Mouse (Mus musculus) granulocyte monocyte progenitor cell, adult 5-6 weeks (primary cell): Measurements from ENCODE around the gene Zfp113. TPM values are rescaled to one million over a fixed set of nuclear protein-coding genes. Genes with fewer than 3 reads are reported as not detected.
"Not testable (repeated sequence)": the region's sequence is repeated elsewhere in the genome, so short reads cannot be mapped to it uniquely, and the experiment has no call there.

Experiments
- ATAC-seq: replicated peaks from 2 replicates; pipeline ENCODE4 v1.8.0; 2016; ENCODE audit warnings: mild to moderate bottlenecking, moderate TSS enrichment, inconsistent platforms; ENCODE audit not compliant: poor library complexity, severe bottlenecking
- total RNA-seq, 2 experiments: library from RNA; stranded (forward) in 1 of 2; stranded (reverse) in 1 of 2; fragments of 200-712, 200-1000 nt in 1 of 2; fragments of >200 nt in 1 of 2; fragmentation: Nextera tagmentation in 1 of 2; gene quantifications; 2 replicates each; pipeline ENCODE4 v1.2.3; 2014 to 2017

Zfp113 gene
- total RNA-seq, 2 experiments from 2014 or later = 5.8 to 11.2 TPM

GRCm38 (mm10) chr5:138138585-138138984 is 17.0 kb downstream of the Zfp113 start:
- ATAC-seq = peak; percentile 76

- peak; percentile 83 for ATAC-seq
These were observed 17.5 kb downstream of the Zfp113 start for GRCm38 (mm10) chr5:138137935-138138549.

GRCm38 (mm10) chr5:138137257-138137656 is 18.3 kb downstream of the Zfp113 start:
- no peak for ATAC-seq

- ATAC-seq = no peak
These were observed 23.0 kb downstream of the Zfp113 start for GRCm38 (mm10) chr5:138132425-138133064.

- ATAC-seq = no peak
These were observed 37.5 kb downstream of the Zfp113 start for GRCm38 (mm10) chr5:138118041-138118440.

- ATAC-seq = 0 out of 2 replicates have a peak, but pooled peaks have one; percentile 33
These were observed 38.1 kb downstream of the Zfp113 start for GRCm38 (mm10) chr5:138117199-138118015.

- ATAC-seq = peak; percentile 99
These were observed 39.0 kb downstream of the Zfp113 start, which contains the start of gene Zscan21 for GRCm38 (mm10) chr5:138116255-138117198. Gene Zscan21, plus strand, starts transcription at chr5:138116903.

GRCm38 (mm10) chr5:138109847-138110396 is 45.6 kb downstream of the Zfp113 start:
- not testable (repeated sequence) for ATAC-seq

- ATAC-seq = no peak
These were observed 48.4 kb downstream of the Zfp113 start for GRCm38 (mm10) chr5:138107130-138107529.

GRCm38 (mm10) chr5:138104976-138105375 is 50.6 kb downstream of the Zfp113 start:
- ATAC-seq = no peak

- no peak for ATAC-seq
These were observed 61.1 kb downstream of the Zfp113 start for GRCm38 (mm10) chr5:138094474-138094873.

GRCm38 (mm10) chr5:138092771-138093170 is 62.8 kb downstream of the Zfp113 start:
- ATAC-seq = no peak

- no peak for ATAC-seq
These were observed 64.8 kb downstream of the Zfp113 start for GRCm38 (mm10) chr5:138090737-138091136.

- ATAC-seq = no peak
These were observed 65.3 kb downstream of the Zfp113 start for GRCm38 (mm10) chr5:138090271-138090670.

Other genes with a start within 250 kb of the Zfp113 start
- gene Cyp3a13, start 234.1 kb downstream of the Zfp113 start, total RNA-seq (2014; fragmentation: Nextera tagmentation) = not detected in 2 replicates
- gene Cyp3a13, start 234.1 kb downstream of the Zfp113 start, total RNA-seq (2017) = not detected in 2 replicates
- gene Gjc3, start 192.6 kb downstream of the Zfp113 start, total RNA-seq (2014; fragmentation: Nextera tagmentation) = not detected in 2 replicates
- not detected in 2 replicates for gene Gjc3, start 192.6 kb downstream of the Zfp113 start, total RNA-seq (2017)
- not detected in 2 replicates for gene Azgp1, start 174.2 kb downstream of the Zfp113 start, total RNA-seq (2014; fragmentation: Nextera tagmentation)
- gene Azgp1, start 174.2 kb downstream of the Zfp113 start, total RNA-seq (2017) = not detected in 2 replicates
- gene Smok3a, start 134.5 kb downstream of the Zfp113 start, total RNA-seq (2014; fragmentation: Nextera tagmentation) = not detected in 2 replicates
- gene Smok3a, start 134.5 kb downstream of the Zfp113 start, total RNA-seq (2017) = not detected in 2 replicates
- not detected in 2 replicates for gene Smok3b, start 134.3 kb downstream of the Zfp113 start, total RNA-seq (2014; fragmentation: Nextera tagmentation)
- not detected in 2 replicates for gene Smok3b, start 134.3 kb downstream of the Zfp113 start, total RNA-seq (2017)
- gene Smok3c, start 102.5 kb downstream of the Zfp113 start, total RNA-seq (2014; fragmentation: Nextera tagmentation) = not detected in 2 replicates
- gene Smok3c, start 102.5 kb downstream of the Zfp113 start, total RNA-seq (2017) = not detected in 2 replicates
- 21.5 and 26.8 TPM in 2 replicates for gene Zkscan1, start 70.7 kb downstream of the Zfp113 start, total RNA-seq (2014; fragmentation: Nextera tagmentation)
- 19.2 and 25.8 TPM in 2 replicates for gene Zkscan1, start 70.7 kb downstream of the Zfp113 start, total RNA-seq (2017)
- 10.9 and 16.6 TPM in 2 replicates for gene Zscan21, start 38.8 kb downstream of the Zfp113 start, total RNA-seq (2014; fragmentation: Nextera tagmentation)
- gene Zscan21, start 38.8 kb downstream of the Zfp113 start, total RNA-seq (2017) = 10.9 and 14.8 TPM in 2 replicates
- gene Cops6, start 5.3 kb upstream of the Zfp113 start, total RNA-seq (2014; fragmentation: Nextera tagmentation) = 94.6 and 117 TPM in 2 replicates
- gene Cops6, start 5.3 kb upstream of the Zfp113 start, total RNA-seq (2017) = 39.6 and 41.6 TPM in 2 replicates
- 33.9 and 43.1 TPM in 2 replicates for gene Ap4m1, start 16.3 kb upstream of the Zfp113 start, total RNA-seq (2014; fragmentation: Nextera tagmentation)
- gene Ap4m1, start 16.3 kb upstream of the Zfp113 start, total RNA-seq (2017) = 34.8 and 41.5 TPM in 2 replicates
- 291 and 311 TPM in 2 replicates for gene Mcm7, start 16.7 kb upstream of the Zfp113 start, total RNA-seq (2014; fragmentation: Nextera tagmentation)
- gene Mcm7, start 16.7 kb upstream of the Zfp113 start, total RNA-seq (2017) = 490 and 580 TPM in 2 replicates
- gene Taf6, start 31.7 kb upstream of the Zfp113 start, total RNA-seq (2014; fragmentation: Nextera tagmentation) = 30.1 and 46.9 TPM in 2 replicates
- 46.2 and 49.0 TPM in 2 replicates for gene Taf6, start 31.7 kb upstream of the Zfp113 start, total RNA-seq (2017)
- gene Cnpy4, start 31.7 kb upstream of the Zfp113 start, total RNA-seq (2014; fragmentation: Nextera tagmentation) = 26.5 and 36.2 TPM in 2 replicates
- 50.9 and 52.5 TPM in 2 replicates for gene Cnpy4, start 31.7 kb upstream of the Zfp113 start, total RNA-seq (2017)
- 7.8 and 10.6 TPM in 2 replicates for gene Mblac1, start 38.6 kb upstream of the Zfp113 start, total RNA-seq (2014; fragmentation: Nextera tagmentation)
- gene Mblac1, start 38.6 kb upstream of the Zfp113 start, total RNA-seq (2017) = 8.8 and 12.4 TPM in 2 replicates
- gene Nxpe5, start 70.2 kb upstream of the Zfp113 start, total RNA-seq (2014; fragmentation: Nextera tagmentation) = 2.3 and 4.3 TPM in 2 replicates
- gene Nxpe5, start 70.2 kb upstream of the Zfp113 start, total RNA-seq (2017) = 1.8 and 2.8 TPM in 2 replicates
- 132 and 143 TPM in 2 replicates for gene Lamtor4, start 99.7 kb upstream of the Zfp113 start, total RNA-seq (2014; fragmentation: Nextera tagmentation)
- 80.9 and 86.9 TPM in 2 replicates for gene Lamtor4, start 99.7 kb upstream of the Zfp113 start, total RNA-seq (2017)
- 66.1 and 68.2 TPM in 2 replicates for gene BC037034, start 108.3 kb upstream of the Zfp113 start, total RNA-seq (2014; fragmentation: Nextera tagmentation)
- gene BC037034, start 108.3 kb upstream of the Zfp113 start, total RNA-seq (2017) = 37.8 and 50.5 TPM in 2 replicates
- not detected in 2 replicates for gene Gal3st4, start 117.1 kb upstream of the Zfp113 start, total RNA-seq (2014; fragmentation: Nextera tagmentation)
- 1.5 TPM in 1 of 2 replicates, not detected in the other for gene Gal3st4, start 117.1 kb upstream of the Zfp113 start, total RNA-seq (2017)
- not detected in 2 replicates for gene Gm43720, start 124.2 kb upstream of the Zfp113 start, total RNA-seq (2014; fragmentation: Nextera tagmentation)
- gene Gm43720, start 124.2 kb upstream of the Zfp113 start, total RNA-seq (2017) = 0.05 TPM in 1 of 2 replicates, not detected in the other
- gene Gpc2, start 124.3 kb upstream of the Zfp113 start, total RNA-seq (2014; fragmentation: Nextera tagmentation) = 4.2 and 7.9 TPM in 2 replicates
- 2.9 and 3.9 TPM in 2 replicates for gene Gpc2, start 124.3 kb upstream of the Zfp113 start, total RNA-seq (2017)
- gene Stag3, start 124.5 kb upstream of the Zfp113 start, total RNA-seq (2014; fragmentation: Nextera tagmentation) = 11.7 and 19.4 TPM in 2 replicates
- 7.6 and 17.4 TPM in 2 replicates for gene Stag3, start 124.5 kb upstream of the Zfp113 start, total RNA-seq (2017)
- gene Pvrig, start 186.2 kb upstream of the Zfp113 start, total RNA-seq (2014; fragmentation: Nextera tagmentation) = not detected in 2 replicates
- gene Pvrig, start 186.2 kb upstream of the Zfp113 start, total RNA-seq (2017) = not detected in 2 replicates